Mouse (Mus musculus) lung, postnatal 0 days (tissue): ENCODE measurements around the gene Camkv.

ENCODE experiments used
- CTCF ChIP-seq: IDR thresholded peaks from 2 replicates; pipeline ENCODE4 v1.5.1; 2016; ENCODE audit warnings: antibody characterized with exemption, mild to moderate bottlenecking
- EP300 ChIP-seq: IDR thresholded peaks from 2 replicates; pipeline ENCODE4 v1.6.1; 2016; ENCODE audit warnings: antibody characterized with exemption, mild to moderate bottlenecking, control low read depth

GRCm38 (mm10) chr9:107986376-107986775 is 50.9 kb downstream of the Camkv start:
- TF ChIP-seq CTCF (peak; percentile 97), EP300 (no peak)
